Mouse (Mus musculus): ENCODE measurements at regions not wholly inside any gene's neighbourhood (a gene's known extent, or its start where the extent isn't known, plus 50 kb on each side); places are given as distances from the start of the nearest gene placed in this dataset.

- Histone ChIP-seq H3K27ac (no peak overlapping the region), H3K36me3 (replicated peaks) (no peaks in the 10 kb centered on the region), H3K27me3 (replicated peaks) (peaks cover 9% of the 10 kb centered on the region; the same call in 1 of the 2 replicates), H3K4me2 (no peak overlapping the region), H3K9ac (no peak overlapping the region), H3K4me3 (no peak overlapping the region), H3K4me1 (peaks cover 26% of the 10 kb centered on the region), H3K9me3 (no peaks in the 10 kb centered on the region)
- no peak for ATAC-seq (replicated peaks)
- WGBS, result 6% methylated on average over 11 of the region's 11 CpGs
These were observed 166.9 kb upstream of the Cadm1 start for GRCm38 (mm10) chr9:47363086-47363485.

- WGBS, result 71% methylated on average over 3 of the region's 3 CpGs
- Histone ChIP-seq H3K36me3 (replicated peaks) (no peaks in the 10 kb centered on the region), H3K4me3 (no peak overlapping the region), H3K4me2 (no peak overlapping the region), H3K4me1 (peaks cover 32% of the 10 kb centered on the region), H3K9me3 (no peaks in the 10 kb centered on the region), H3K27me3 (replicated peaks) (peaks cover 5% of the 10 kb centered on the region; the same call in 1 of the 2 replicates), H3K9ac (no peak overlapping the region), H3K27ac (no peak overlapping the region)
- ATAC-seq (replicated peaks), result no peak
These were observed 165.2 kb upstream of the Cadm1 start for GRCm38 (mm10) chr9:47364762-47365161.

DNA sequence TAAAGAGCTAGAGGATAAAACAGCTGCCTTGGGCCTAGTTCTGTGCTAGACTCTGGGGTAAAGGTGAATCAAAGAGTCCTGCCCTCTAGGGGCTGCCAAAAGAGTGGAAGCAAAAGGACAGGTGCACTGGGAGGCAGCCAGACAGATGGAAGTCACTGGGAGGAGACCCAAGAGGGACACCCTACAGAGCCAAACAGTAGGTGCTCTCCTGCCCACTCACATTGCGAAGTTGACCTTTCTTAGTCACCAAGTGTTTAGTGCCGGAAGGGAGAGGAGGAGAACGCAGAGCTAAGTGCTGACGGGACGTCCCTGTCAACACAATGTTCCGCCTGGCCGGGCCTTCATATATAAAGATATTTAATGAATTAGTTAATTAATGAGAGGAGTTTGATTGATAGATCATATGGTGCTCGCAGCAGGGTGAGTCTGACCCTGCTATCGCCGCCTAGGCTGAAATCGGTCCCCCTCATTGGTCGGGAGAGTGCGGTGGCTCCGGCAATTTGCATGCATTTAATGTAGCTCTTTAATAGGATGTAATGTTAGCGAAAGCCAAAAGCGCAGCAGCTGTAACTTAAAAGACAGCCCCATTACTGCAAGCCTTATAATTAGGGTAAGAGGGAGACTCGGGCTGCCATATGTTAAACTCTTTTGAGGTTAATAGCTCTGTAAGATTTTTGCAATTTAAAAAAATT is 162.6 kb upstream of the Cadm1 start:
- WGBS, result 6% methylated on average over 17 of the region's 17 CpGs
- peak overlapping the region; percentile 32 for H3K4me3 ChIP-seq
- peak; percentile 57 for ATAC-seq (replicated peaks)
- H3K27ac ChIP-seq, result no peak overlapping the region
- no peaks in the 10 kb centered on the region for H3K36me3 ChIP-seq (replicated peaks)
- peaks cover 28% of the 10 kb centered on the region for H3K4me1 ChIP-seq
- 0 out of 2 replicates have a peak, but pooled peaks cover 5% of the 10 kb centered on the region for H3K27me3 ChIP-seq (replicated peaks)
- no peaks in the 10 kb centered on the region for H3K9me3 ChIP-seq
- H3K4me2 ChIP-seq, result peak overlapping the region; percentile 69
- H3K9ac ChIP-seq, result no peak overlapping the region

DNA sequence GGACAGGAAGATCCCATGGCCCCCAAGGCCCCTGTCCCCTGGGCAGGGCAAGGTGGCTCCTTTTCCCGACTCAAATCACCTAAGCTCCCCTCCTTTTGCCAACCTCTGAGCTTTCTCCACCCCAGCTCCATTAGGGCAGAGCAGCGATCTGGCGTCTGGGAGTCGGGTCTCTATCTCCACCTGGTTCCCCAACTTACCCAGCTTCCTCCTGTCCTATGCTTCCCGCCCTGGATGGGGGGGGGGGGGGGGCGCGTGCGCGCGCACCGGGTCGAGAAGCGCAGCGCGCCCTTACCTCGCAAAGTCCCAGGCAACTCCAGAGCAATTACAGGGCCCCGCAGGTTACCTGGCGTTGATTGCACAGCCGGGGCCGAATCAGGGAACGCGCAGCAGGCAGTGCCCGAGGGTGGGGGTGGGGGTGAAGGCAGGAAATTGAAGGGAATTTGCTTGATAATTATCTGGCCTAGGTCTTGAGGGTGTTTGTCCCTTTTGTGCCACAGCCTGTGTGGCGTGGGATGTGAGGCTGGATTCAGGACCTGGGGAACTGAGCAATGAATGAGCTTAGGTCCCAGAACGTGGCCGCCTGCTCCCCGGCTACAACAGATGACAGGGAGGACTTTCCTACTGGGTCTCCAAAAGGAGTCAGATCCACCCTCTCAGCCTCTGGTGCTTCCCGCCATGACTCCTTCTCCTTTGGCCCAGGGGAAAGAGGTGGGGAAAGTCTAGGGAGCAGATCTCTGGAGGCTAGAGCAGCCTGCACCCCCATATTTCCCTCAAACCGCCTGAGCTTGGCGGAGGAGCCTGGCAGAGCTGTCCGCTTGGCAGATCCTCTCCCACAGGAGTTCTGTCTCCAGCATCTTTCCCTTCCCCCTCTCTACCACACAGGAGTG is 161.7 kb upstream of the Cadm1 start:
- Histone ChIP-seq H3K36me3 (replicated peaks) (no peaks in the 10 kb centered on the region), H3K27ac (no peak overlapping the region), H3K27me3 (replicated peaks) (0 out of 2 replicates have a peak, but pooled peaks cover 5% of the 10 kb centered on the region), H3K4me3 (peak overlapping the region; percentile 32), H3K9ac (0 out of 2 replicates have a peak overlapping the region, but pooled peaks have one; percentile 14), H3K4me2 (peak overlapping the region; percentile 69), H3K4me1 (peaks cover 20% of the 10 kb centered on the region), H3K9me3 (no peaks in the 10 kb centered on the region)
- ATAC-seq (replicated peaks), result peak; percentile 74
- 3% methylated on average over 30 of the region's 31 CpGs for WGBS

- H3K27me3 ChIP-seq (replicated peaks), result no peaks in the 10 kb centered on the region
- no peak overlapping the region for H3K27ac ChIP-seq
- H3K4me1 ChIP-seq, result peaks cover 15% of the 10 kb centered on the region
- no peak overlapping the region for H3K9ac ChIP-seq
- H3K4me3 ChIP-seq, result no peak overlapping the region
- 85% methylated on average over 7 of the region's 7 CpGs for WGBS
- no peak for ATAC-seq (replicated peaks)
- no peaks in the 10 kb centered on the region for H3K9me3 ChIP-seq
- H3K36me3 ChIP-seq (replicated peaks), result no peaks in the 10 kb centered on the region
- H3K4me2 ChIP-seq, result no peak overlapping the region
These were observed 157.7 kb upstream of the Cadm1 start for GRCm38 (mm10) chr9:47372296-47372695.

DNA sequence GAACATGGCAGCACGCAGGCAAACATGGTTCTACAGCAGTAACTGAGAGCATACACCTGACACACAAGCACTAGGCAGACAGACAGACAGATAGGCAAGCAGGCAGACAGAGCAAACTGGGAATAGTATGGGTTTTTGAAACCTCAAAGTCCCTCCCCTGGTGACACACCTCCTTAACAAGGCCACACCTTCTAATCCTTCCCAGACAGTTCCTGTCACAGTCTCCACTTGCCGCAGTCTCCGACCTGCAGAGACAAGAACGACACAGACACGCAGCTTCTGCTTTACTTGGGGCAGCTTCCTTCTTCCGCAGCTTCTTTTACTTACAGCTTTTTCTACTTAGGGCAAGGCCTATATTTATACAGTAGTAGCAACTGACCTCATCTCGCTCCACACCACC is 155.9 kb upstream of the Cadm1 start:
- no peaks in the 10 kb centered on the region for H3K9me3 ChIP-seq
- H3K4me1 ChIP-seq, result no peaks in the 10 kb centered on the region
- no peak overlapping the region for H3K27ac ChIP-seq
- ATAC-seq (replicated peaks), result no peak
- H3K36me3 ChIP-seq (replicated peaks), result no peaks in the 10 kb centered on the region
- H3K4me3 ChIP-seq, result no peak overlapping the region
- H3K9ac ChIP-seq, result no peak overlapping the region
- H3K4me2 ChIP-seq, result no peak overlapping the region
- no peaks in the 10 kb centered on the region for H3K27me3 ChIP-seq (replicated peaks)
- 93% methylated on average over 7 of the region's 7 CpGs for WGBS

GRCm38 (mm10) chr9:47376645-47377044 is 153.3 kb upstream of the Cadm1 start:
- Histone ChIP-seq H3K27ac (no peak overlapping the region), H3K4me2 (no peak overlapping the region), H3K27me3 (replicated peaks) (no peaks in the 10 kb centered on the region), H3K9ac (no peak overlapping the region), H3K36me3 (replicated peaks) (no peaks in the 10 kb centered on the region), H3K9me3 (no peaks in the 10 kb centered on the region), H3K4me3 (no peak overlapping the region), H3K4me1 (no peaks in the 10 kb centered on the region)
- WGBS, result 94% methylated on average over 1 of the region's 1 CpGs
- no peak for ATAC-seq (replicated peaks)

DNA sequence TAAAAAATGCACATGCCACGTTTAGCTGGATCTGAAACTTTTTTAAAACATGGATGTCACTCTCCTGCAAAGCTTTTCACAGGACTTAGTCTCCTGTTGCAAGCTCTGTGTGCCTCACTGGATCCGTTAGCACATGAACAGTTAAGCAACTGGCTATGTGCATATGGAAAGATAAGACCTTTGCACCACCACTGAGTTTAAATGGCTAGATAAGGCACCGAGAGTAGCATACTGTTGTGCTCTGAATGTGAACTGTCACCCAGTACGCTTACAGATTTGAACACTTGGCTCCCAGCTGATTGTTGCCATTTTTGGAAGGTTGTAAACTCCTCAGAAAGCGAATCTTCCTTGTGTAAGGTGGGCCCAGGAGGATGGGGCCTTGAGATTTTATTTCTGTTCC is 151.4 kb upstream of the Cadm1 start:
- H3K27me3 ChIP-seq (replicated peaks), result no peaks in the 10 kb centered on the region
- no peak overlapping the region for H3K4me3 ChIP-seq
- no peak overlapping the region for H3K9ac ChIP-seq
- H3K9me3 ChIP-seq, result no peaks in the 10 kb centered on the region
- H3K4me2 ChIP-seq, result no peak overlapping the region
- no peaks in the 10 kb centered on the region for H3K36me3 ChIP-seq (replicated peaks)
- H3K27ac ChIP-seq, result no peak overlapping the region
- WGBS, result 84% methylated on average over 5 of the region's 5 CpGs
- H3K4me1 ChIP-seq, result no peaks in the 10 kb centered on the region
- ATAC-seq (replicated peaks), result no peak

- ATAC-seq (replicated peaks), result no peak
- H3K9me3 ChIP-seq, result no peaks in the 10 kb centered on the region
These were observed 149.6 kb upstream of the Cadm1 start for GRCm38 (mm10) chr9:47380361-47380760.

GRCm38 (mm10) chr9:47384185-47384854 is 145.7 kb upstream of the Cadm1 start:
- no peaks in the 10 kb centered on the region for H3K9me3 ChIP-seq
- no peak overlapping the region for H3K27ac ChIP-seq
- H3K27me3 ChIP-seq (replicated peaks), result no peaks in the 10 kb centered on the region
- peaks cover 16% of the 10 kb centered on the region for H3K4me1 ChIP-seq
- WGBS, result 35% methylated on average over 4 of the region's 4 CpGs
- H3K4me3 ChIP-seq, result no peak overlapping the region
- H3K9ac ChIP-seq, result no peak overlapping the region
- H3K36me3 ChIP-seq (replicated peaks), result no peaks in the 10 kb centered on the region
- H3K4me2 ChIP-seq, result no peak overlapping the region
- no peak for ATAC-seq (replicated peaks)

More at GRCm38 (mm10) chr9:47380361-47380760, 149.6 kb upstream of the Cadm1 start:
- no peak overlapping the region for H3K4me3 ChIP-seq
- no peak overlapping the region for H3K4me2 ChIP-seq
- 79% methylated on average over 7 of the region's 7 CpGs for WGBS
- H3K4me1 ChIP-seq, result 0 out of 2 replicates have a peak, but pooled peaks cover 6% of the 10 kb centered on the region
- no peak overlapping the region for H3K27ac ChIP-seq
- H3K36me3 ChIP-seq (replicated peaks), result no peaks in the 10 kb centered on the region
- H3K9ac ChIP-seq, result no peak overlapping the region
- no peaks in the 10 kb centered on the region for H3K27me3 ChIP-seq (replicated peaks)

DNA sequence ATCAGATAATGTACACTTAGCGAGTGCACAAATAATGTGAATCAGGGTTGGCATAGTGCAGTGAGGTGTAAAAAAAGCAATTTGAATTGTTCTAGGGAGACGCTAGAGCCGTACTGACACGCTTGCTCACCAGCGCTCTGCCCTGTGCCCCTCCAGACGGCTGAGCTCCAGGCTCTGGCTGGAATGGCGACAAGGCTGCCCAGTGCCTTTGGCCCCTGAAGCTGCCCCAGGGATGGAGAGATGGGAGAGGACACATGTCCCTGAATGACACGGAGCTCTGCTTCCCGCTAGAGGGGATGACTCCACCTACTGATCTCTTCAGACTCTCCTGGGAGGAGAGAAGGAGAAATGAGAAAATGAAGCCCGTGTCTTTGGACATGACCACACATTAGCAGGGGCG is 143.3 kb upstream of the Cadm1 start:
- peaks cover 16% of the 10 kb centered on the region for H3K4me1 ChIP-seq
- no peak overlapping the region for H3K9ac ChIP-seq
- no peaks in the 10 kb centered on the region for H3K36me3 ChIP-seq (replicated peaks)
- no peak for ATAC-seq (replicated peaks)
- H3K4me3 ChIP-seq, result no peak overlapping the region
- WGBS, result 73% methylated on average over 11 of the region's 11 CpGs
- H3K27ac ChIP-seq, result no peak overlapping the region
- no peaks in the 10 kb centered on the region for H3K27me3 ChIP-seq (replicated peaks)
- H3K4me2 ChIP-seq, result no peak overlapping the region
- no peaks in the 10 kb centered on the region for H3K9me3 ChIP-seq

GRCm38 (mm10) chr9:47387221-47387620 is 142.8 kb upstream of the Cadm1 start:
- Histone ChIP-seq H3K36me3 (replicated peaks) (no peaks in the 10 kb centered on the region), H3K9me3 (no peaks in the 10 kb centered on the region), H3K4me3 (no peak overlapping the region), H3K27ac (no peak overlapping the region), H3K27me3 (replicated peaks) (no peaks in the 10 kb centered on the region), H3K9ac (no peak overlapping the region), H3K4me2 (no peak overlapping the region), H3K4me1 (peaks cover 16% of the 10 kb centered on the region)
- no peak for ATAC-seq (replicated peaks)
- WGBS, result 72% methylated on average over 4 of the region's 4 CpGs
